Mouse (Mus musculus) midbrain, postnatal 0 days (tissue): ENCODE results near the gene Rab11fip5. TPM values are rescaled to one million over a fixed set of nuclear protein-coding genes. Genes with fewer than 3 reads are reported as not detected.

ENCODE experiments used
- ATAC-seq: fragments of 200-750 bp; cut with Nextera tagmentation; 2 replicates; pipeline ENCODE4 v1.8.0; 2017; ENCODE audit warnings: moderate number of reproducible peaks, mild to moderate bottlenecking, moderate TSS enrichment, moderate library complexity; ENCODE audit not compliant: low FRiP score
- DNase-seq: peaks from one replicate; pipeline ENCODE4 v3.0.0-alpha.2; 2015; ENCODE audit warnings: low spot score
- H3K27ac ChIP-seq: fragments of 300-500 bp; sonication (generic); 2 replicates; pipeline ENCODE4 v1.5.1; 2014; ENCODE audit warnings: low read depth, mild to moderate bottlenecking, low read length, mixed read lengths
- H3K27me3 ChIP-seq: fragments of 300-500 bp; sonication (generic); 2 replicates; pipeline ENCODE4 v1.6.1; 2014; ENCODE audit warnings: low read length, control low read depth, mixed read lengths; ENCODE audit not compliant: insufficient read depth
- H3K36me3 ChIP-seq: fragments of 300-500 bp; sonication (generic); 2 replicates; pipeline ENCODE4 v1.6.1; 2014; ENCODE audit warnings: low read length, control low read depth, mixed read lengths; ENCODE audit not compliant: insufficient read depth
- H3K4me1 ChIP-seq: fragments of 300-500 bp; sonication (generic); 2 replicates; pipeline ENCODE4 v1.6.1; 2014; ENCODE audit warnings: mild to moderate bottlenecking, control low read depth, antibody characterized with exemption, low read length, mixed read lengths; ENCODE audit not compliant: insufficient read depth
- H3K4me2 ChIP-seq: fragments of 300-500 bp; sonication (generic); 2 replicates; pipeline ENCODE4 v1.6.1; 2014; ENCODE audit warnings: low read depth, mild to moderate bottlenecking, low read length, mixed read lengths; ENCODE audit not compliant: poor library complexity, severe bottlenecking
- H3K4me3 ChIP-seq: fragments of 300-500 bp; sonication (generic); 2 replicates; pipeline ENCODE4 v1.5.1; 2014; ENCODE audit warnings: low read depth, mild to moderate bottlenecking, low read length, moderate library complexity
- H3K9ac ChIP-seq: fragments of 300-500 bp; sonication (generic); replicated peaks from 2 replicates; pipeline ENCODE4 v1.6.1; 2014; ENCODE audit warnings: mild to moderate bottlenecking, low read length, moderate library complexity, mixed read lengths; ENCODE audit not compliant: poor library complexity, severe bottlenecking
- H3K9me3 ChIP-seq: fragments of 300-500 bp; sonication (generic); 2 replicates; pipeline ENCODE4 v1.6.1; 2016; ENCODE audit warnings: low read length, control low read depth
- CTCF ChIP-seq: IDR thresholded peaks from 2 replicates; pipeline ENCODE4 v1.5.1; 2016; ENCODE audit warnings: antibody characterized with exemption, mild to moderate bottlenecking
- WGBS: fragments of 180-500 bp; shearing (Covaris S2); extraction: QIAGEN DNeasy Blood & Tissue Kit; methylation state at CpG from one replicate; pipeline ENCODE4 v1.1.7; 2014; 5-methylcytosine and 5-hydroxymethylcytosine counted together
- polyA plus RNA-seq: library from polyadenylated mRNA; unstranded; fragments of >200 nt; fragmentation: Nextera tagmentation; extraction: Ambion mirVana; gene quantifications from 2 replicates; pipeline ENCODE4 v1.2.1, GENCODE M21; 2015
- total RNA-seq: library from RNA; depleted of rRNA; stranded (reverse); fragments of >200 nt; gene quantifications from 2 replicates; pipeline ENCODE4 v1.2.3, GENCODE M21; 2014

The Rab11fip5 gene
- total and polyA plus RNA-seq, 2 experiments from 2014 or later, result 27.2 to 65.5 TPM

GRCm38 (mm10) chr6:85370666-85371430 is 3.6 kb downstream of the Rab11fip5 start:
- H3K27me3 ChIP-seq, result no peaks in the 10 kb centered on the region
- DNase-seq (no peak), ATAC-seq (no peak)
- peaks cover 15% of the 10 kb centered on the region for H3K4me1 ChIP-seq
- WGBS, result 90% methylated on average over 9 of the region's 9 CpGs
- H3K36me3 ChIP-seq, result no peaks in the 10 kb centered on the region; the same call in 1 of the 2 replicates
- no peak overlapping the region for H3K27ac ChIP-seq
- TF ChIP-seq CTCF, result no peak
- no peak overlapping the region for H3K4me2 ChIP-seq
- H3K4me3 ChIP-seq, result no peak overlapping the region
- no peaks in the 10 kb centered on the region for H3K9me3 ChIP-seq
- no peak overlapping the region for H3K9ac ChIP-seq

- 85% methylated on average over 5 of the region's 5 CpGs for WGBS
- H3K9ac ChIP-seq, result no peak overlapping the region
- H3K9me3 ChIP-seq, result no peaks in the 10 kb centered on the region
- H3K4me1 ChIP-seq, result peaks cover 15% of the 10 kb centered on the region
- ATAC-seq, result no peak
- H3K27me3 ChIP-seq, result no peaks in the 10 kb centered on the region
- H3K27ac ChIP-seq, result 0 out of 2 replicates have a peak overlapping the region, but pooled peaks have one; percentile 18
- no peak overlapping the region for H3K4me2 ChIP-seq
- no peaks in the 10 kb centered on the region; the same call in 1 of the 2 replicates for H3K36me3 ChIP-seq
- DNase-seq, result no peak
- no peak for TF ChIP-seq CTCF
- H3K4me3 ChIP-seq, result no peak overlapping the region
Measured at GRCm38 (mm10) chr6:85370041-85370440, 4.4 kb downstream of the Rab11fip5 start.

- H3K27me3 ChIP-seq, result no peaks in the 10 kb centered on the region
- H3K27ac ChIP-seq, result 0 out of 2 replicates have a peak overlapping the region, but pooled peaks have one; percentile 18
- no peak overlapping the region for H3K9ac ChIP-seq
- H3K4me1 ChIP-seq, result peaks cover 15% of the 10 kb centered on the region
- H3K4me2 ChIP-seq, result no peak overlapping the region
- no peak for TF ChIP-seq CTCF
- 85% methylated on average over 5 of the region's 5 CpGs for WGBS
- no peaks in the 10 kb centered on the region; the same call in 1 of the 2 replicates for H3K36me3 ChIP-seq
- H3K4me3 ChIP-seq, result no peak overlapping the region
- H3K9me3 ChIP-seq, result no peaks in the 10 kb centered on the region
- peak; percentile 14 for DNase-seq
- ATAC-seq, result no peak
Measured at GRCm38 (mm10) chr6:85369181-85369860, 5.1 kb downstream of the Rab11fip5 start.

- Histone ChIP-seq H3K4me2 (no peak overlapping the region), H3K9ac (no peak overlapping the region), H3K27ac (no peak overlapping the region; the same call in 1 of the 2 replicates), H3K27me3 (no peaks in the 10 kb centered on the region), H3K36me3 (no peaks in the 10 kb centered on the region; the same call in 1 of the 2 replicates), H3K9me3 (no peaks in the 10 kb centered on the region), H3K4me1 (peaks cover 15% of the 10 kb centered on the region), H3K4me3 (no peak overlapping the region)
- WGBS, result 63% methylated on average over 5 of the region's 5 CpGs
- ATAC-seq (no peak), DNase-seq (no peak)
- no peak for TF ChIP-seq CTCF
Measured at GRCm38 (mm10) chr6:85368722-85369121, 5.7 kb downstream of the Rab11fip5 start.

- DNase-seq (no peak), ATAC-seq (no peak)
- TF ChIP-seq CTCF, result no peak
- WGBS, result 91% methylated on average over 1 of the region's 1 CpGs
- H3K27me3 ChIP-seq, result no peaks in the 10 kb centered on the region
- no peaks in the 10 kb centered on the region; the same call in 1 of the 2 replicates for H3K36me3 ChIP-seq
- no peak overlapping the region for H3K9ac ChIP-seq
- no peak overlapping the region for H3K27ac ChIP-seq
- H3K4me2 ChIP-seq, result no peak overlapping the region
- no peaks in the 10 kb centered on the region for H3K9me3 ChIP-seq
- no peak overlapping the region for H3K4me3 ChIP-seq
- H3K4me1 ChIP-seq, result peaks cover 11% of the 10 kb centered on the region
Measured at GRCm38 (mm10) chr6:85368166-85368565, 6.3 kb downstream of the Rab11fip5 start.

- DNase-seq, result no peak
- H3K36me3 ChIP-seq, result no peaks in the 10 kb centered on the region; the same call in 1 of the 2 replicates
- WGBS, result 45% methylated on average over 1 of the region's 1 CpGs
- TF ChIP-seq CTCF, result no peak
- no peak overlapping the region for H3K4me2 ChIP-seq
- no peak overlapping the region for H3K4me3 ChIP-seq
- no peak overlapping the region for H3K27ac ChIP-seq
- ATAC-seq, result no peak
- H3K9me3 ChIP-seq, result no peaks in the 10 kb centered on the region
- no peaks in the 10 kb centered on the region for H3K4me1 ChIP-seq
- H3K9ac ChIP-seq, result no peak overlapping the region
- H3K27me3 ChIP-seq, result no peaks in the 10 kb centered on the region
Measured at GRCm38 (mm10) chr6:85366387-85366786, 8.0 kb downstream of the Rab11fip5 start.
